Mouse (Mus musculus) kidney, adult 2 months (tissue): ENCODE results near the gene Il12b. TPM values are rescaled to one million over a fixed set of nuclear protein-coding genes. Genes with fewer than 3 reads are reported as not detected.
"Not testable (repeated sequence)": the region's sequence is repeated elsewhere in the genome, so short reads cannot be mapped to it uniquely, and the experiment has no call there.

Experiments used
- DNase-seq: peaks from one replicate; pipeline ENCODE4 v3.0.0; 2021
- H3K27ac ChIP-seq: fragments of 200-500 bp; 2 replicates; pipeline ENCODE4 v1.5.1; 2012; ENCODE audit warnings: low read depth, low read length, control low read depth, inconsistent platforms; ENCODE audit not compliant: insufficient read depth
- H3K27me3 ChIP-seq: fragments of 200-500 bp; replicated peaks from 2 replicates; pipeline ENCODE4 v1.6.1; 2012; ENCODE audit warnings: mild to moderate bottlenecking, moderate library complexity, low read length, inconsistent platforms; ENCODE audit not compliant: control insufficient read depth, insufficient read depth
- H3K36me3 ChIP-seq: fragments of 200-500 bp; 2 replicates; pipeline ENCODE4 v1.6.1; 2012; ENCODE audit warnings: mild to moderate bottlenecking, moderate library complexity, low read length, inconsistent platforms; ENCODE audit not compliant: control insufficient read depth, insufficient read depth
- H3K4me1 ChIP-seq: fragments of 200-500 bp; 2 replicates; pipeline ENCODE4 v1.6.1; 2011; ENCODE audit warnings: low read length; ENCODE audit not compliant: control insufficient read depth, insufficient read depth
- H3K4me3 ChIP-seq: fragments of 200-500 bp; 2 replicates; pipeline ENCODE4 v1.5.1; 2011; ENCODE audit warnings: mild to moderate bottlenecking, low read depth, low read length, control low read depth; ENCODE audit not compliant: insufficient read depth
- CTCF ChIP-seq: fragments of 200-500 bp; conservative IDR thresholded peaks from 2 replicates; pipeline ENCODE4 v1.5.1; 2011; ENCODE audit warnings: low read depth, mild to moderate bottlenecking, control low read depth, low read length, moderate library complexity, mixed read lengths; ENCODE audit not compliant: insufficient read depth, insufficient read length
- POLR2A ChIP-seq: fragments of 200-500 bp; IDR thresholded peaks from one replicate; pipeline ENCODE4 v1.6.1; 2011; ENCODE audit warnings: low read depth, low read length, control low read depth
- WGBS: fragments of 180-500 bp; shearing (Covaris S2); methylation state at CpG from one replicate; pipeline ENCODE4 v1.1.7; 2018; 5-methylcytosine and 5-hydroxymethylcytosine counted together
- polyA plus RNA-seq: library from polyadenylated mRNA; depleted of rRNA; stranded (reverse); fragments of >200 nt; gene quantifications from 2 replicates; pipeline ENCODE4 v1.2.3, GENCODE M21; 2012

Gene Il12b
- polyA plus RNA-seq, 1 experiment: 0.11 TPM

GRCm38 (mm10) chr11:44425006-44425405 lies 25.1 kb downstream of the Il12b start:
- 56% methylated on average over 8 of the region's 8 CpGs for WGBS
- Histone ChIP-seq H3K36me3 (no peaks in the 10 kb centered on the region), H3K4me3 (no peak overlapping the region), H3K27ac (no peak overlapping the region), H3K27me3 (no peaks in the 10 kb centered on the region), H3K4me1 (no peaks in the 10 kb centered on the region)
- no peak for DNase-seq
- TF ChIP-seq POLR2A (no peak), CTCF (no peak)

- Histone ChIP-seq H3K27me3 (no peaks in the 10 kb centered on the region), H3K36me3 (no peaks in the 10 kb centered on the region), H3K4me1 (no peaks in the 10 kb centered on the region), H3K27ac (no peak overlapping the region), H3K4me3 (no peak overlapping the region)
- TF ChIP-seq CTCF: no peak
- no peak for TF ChIP-seq POLR2A
- DNase-seq: peak; percentile 11
- whole genome bisulfite sequencing: 58% methylated on average over 6 of the region's 6 CpGs
These were observed 25.8 kb downstream of the Il12b start for GRCm38 (mm10) chr11:44425626-44426025.

- no peaks in the 10 kb centered on the region for H3K4me1 ChIP-seq
- WGBS: 85% methylated on average over 2 of the region's 2 CpGs
These were observed 28.1 kb downstream of the Il12b start for GRCm38 (mm10) chr11:44427951-44428350.

GRCm38 (mm10) chr11:44430036-44430435 lies 30.2 kb downstream of the Il12b start:
- H3K4me3 ChIP-seq: no peak overlapping the region
- no peak for DNase-seq
- H3K27ac ChIP-seq: no peak overlapping the region
- no peaks in the 10 kb centered on the region for H3K4me1 ChIP-seq
- no peaks in the 10 kb centered on the region for H3K36me3 ChIP-seq
- 88% methylated on average over 3 of the region's 3 CpGs for WGBS
- no peak for TF ChIP-seq CTCF
- no peak for TF ChIP-seq POLR2A
- no peaks in the 10 kb centered on the region for H3K27me3 ChIP-seq

More at GRCm38 (mm10) chr11:44427951-44428350, 28.1 kb downstream of the Il12b start:
- no peak for TF ChIP-seq POLR2A
- no peak for TF ChIP-seq CTCF
- H3K27ac ChIP-seq: no peak overlapping the region
- DNase-seq: no peak
- H3K4me3 ChIP-seq: no peak overlapping the region
- H3K36me3 ChIP-seq: no peaks in the 10 kb centered on the region
- no peaks in the 10 kb centered on the region for H3K27me3 ChIP-seq

GRCm38 (mm10) chr11:44437786-44438185 lies 37.9 kb downstream of the Il12b start:
- no peaks in the 10 kb centered on the region for H3K4me1 ChIP-seq
- no peak overlapping the region for H3K4me3 ChIP-seq
- 93% methylated on average over 6 of the region's 6 CpGs for WGBS
- no peak overlapping the region for H3K27ac ChIP-seq
- H3K36me3 ChIP-seq: no peaks in the 10 kb centered on the region
- DNase-seq: no peak
- TF ChIP-seq CTCF (no peak), POLR2A (no peak)
- H3K27me3 ChIP-seq: no peaks in the 10 kb centered on the region

GRCm38 (mm10) chr11:44451046-44451445 lies 51.2 kb downstream of the Il12b start:
- peaks cover 5% of the 10 kb centered on the region; the same call in 1 of the 2 replicates for H3K4me1 ChIP-seq
- TF ChIP-seq CTCF (no peak), POLR2A (no peak)
- no peak for DNase-seq
- no peaks in the 10 kb centered on the region; the same call in 1 of the 2 replicates for H3K36me3 ChIP-seq
- H3K27ac ChIP-seq: no peak overlapping the region
- no peak overlapping the region for H3K4me3 ChIP-seq
- H3K27me3 ChIP-seq: no peaks in the 10 kb centered on the region

- H3K27me3 ChIP-seq, H3K36me3 ChIP-seq, DNase-seq, H3K4me1 ChIP-seq, H3K27ac ChIP-seq, H3K4me3 ChIP-seq: not testable (repeated sequence)
- 94% methylated on average over 5 of the region's 5 CpGs for WGBS
These were observed 52.2 kb downstream of the Il12b start for GRCm38 (mm10) chr11:44452016-44452415.

- Histone ChIP-seq H3K27ac (no peak overlapping the region), H3K27me3 (no peaks in the 10 kb centered on the region), H3K4me3 (no peak overlapping the region), H3K4me1 (peaks cover 5% of the 10 kb centered on the region; the same call in 1 of the 2 replicates), H3K36me3 (no peaks in the 10 kb centered on the region; the same call in 1 of the 2 replicates)
- TF ChIP-seq POLR2A: no peak
- peak; percentile 54 for TF ChIP-seq CTCF
- DNase-seq: peak; percentile 83
- 26% methylated on average over 2 of the region's 2 CpGs for WGBS
These were observed 53.6 kb downstream of the Il12b start for GRCm38 (mm10) chr11:44453423-44453822.
